Mouse (Mus musculus) cerebellum, postnatal 36 days (tissue): ENCODE data around the gene Ankmy1.

Source experiments
- DNase-seq, 2 experiments: peaks; one replicate each; pipeline ENCODE4 v3.0.0; 2021 to 2022; ENCODE audit warnings: mixed read lengths in 2 of 2

The Ankmy1 gene

DNA sequence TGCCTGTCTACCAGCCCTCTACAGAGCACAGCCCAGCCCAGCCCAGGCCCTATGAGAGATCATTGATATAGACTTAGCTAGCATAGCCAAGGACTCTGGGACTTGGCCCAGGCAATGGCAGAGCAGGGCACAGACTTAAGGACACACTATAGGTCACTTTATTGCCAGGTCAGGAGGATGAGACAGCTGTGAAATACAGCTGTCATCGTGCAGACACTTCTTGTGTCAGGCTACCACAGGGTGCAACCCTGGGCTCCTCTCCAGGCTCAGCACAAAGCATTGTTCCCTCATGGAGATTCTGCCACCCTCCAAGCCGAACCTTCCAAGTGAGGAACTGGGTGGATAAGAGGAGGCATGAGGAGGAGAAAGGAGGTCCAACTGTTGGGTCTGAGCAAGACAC is 32.7 kb downstream of the Ankmy1 start:
- DNase-seq: no peak

DNA sequence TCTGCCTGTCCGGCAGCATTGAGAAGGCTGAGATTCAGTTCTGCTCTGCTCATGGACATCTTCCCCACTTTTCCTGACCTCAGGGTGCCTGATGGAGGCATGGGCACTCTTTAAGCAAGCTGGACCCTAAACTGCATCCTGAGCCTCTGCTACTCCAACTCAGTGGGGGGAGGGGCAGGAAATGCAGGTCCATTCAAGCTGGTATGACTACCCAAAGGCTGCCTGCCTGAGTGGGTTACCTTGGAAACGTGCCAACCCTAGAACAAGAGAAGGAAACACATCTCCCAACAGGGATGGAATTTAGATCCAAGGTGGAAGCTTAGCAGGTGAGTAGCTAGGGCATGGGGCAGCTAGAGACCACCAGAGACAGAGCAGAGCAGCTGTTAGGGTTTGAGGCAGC is 36.5 kb downstream of the Ankmy1 start:
- no peak for DNase-seq

DNA sequence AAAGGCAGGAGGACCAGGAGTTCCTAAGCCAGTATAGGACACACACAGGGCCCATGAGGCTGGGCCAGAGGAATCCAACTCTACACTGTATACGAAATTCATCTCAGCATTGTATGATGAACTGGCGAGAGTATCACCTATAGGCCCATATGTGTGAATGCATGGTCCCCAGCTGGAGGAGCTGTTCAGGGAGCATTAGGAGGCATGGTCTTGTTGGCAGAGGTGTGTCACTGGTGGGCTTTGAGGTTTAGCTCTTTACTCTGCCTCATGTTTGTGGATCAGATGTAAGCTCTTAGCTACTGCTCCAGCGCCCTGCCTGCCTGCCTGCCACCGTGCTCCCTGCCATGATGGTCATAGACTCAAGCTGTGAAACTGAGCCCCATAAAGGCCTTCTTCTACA is 39.4 kb downstream of the Ankmy1 start:
- DNase-seq: no peak

DNA sequence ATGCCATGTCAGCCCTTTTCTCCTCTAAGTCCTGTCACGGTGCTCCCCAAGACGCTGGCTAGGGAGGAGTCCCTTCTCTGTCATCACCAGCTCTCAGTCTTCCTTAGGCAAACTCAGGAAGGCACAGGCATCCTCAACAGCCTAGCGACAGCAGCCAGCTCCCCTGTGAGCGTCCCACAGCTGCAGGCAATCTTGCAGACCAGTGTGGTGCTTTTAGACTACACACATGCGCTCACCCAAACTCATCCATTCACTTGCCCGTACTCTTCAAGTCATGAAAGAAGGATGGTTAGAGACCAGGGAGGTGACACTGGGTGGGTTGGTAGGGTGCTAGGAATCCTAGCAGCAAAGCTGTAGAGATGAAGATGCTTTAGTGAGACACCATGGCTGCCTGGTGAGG is 41.2 kb downstream of the Ankmy1 start:
- no peak for DNase-seq

DNA sequence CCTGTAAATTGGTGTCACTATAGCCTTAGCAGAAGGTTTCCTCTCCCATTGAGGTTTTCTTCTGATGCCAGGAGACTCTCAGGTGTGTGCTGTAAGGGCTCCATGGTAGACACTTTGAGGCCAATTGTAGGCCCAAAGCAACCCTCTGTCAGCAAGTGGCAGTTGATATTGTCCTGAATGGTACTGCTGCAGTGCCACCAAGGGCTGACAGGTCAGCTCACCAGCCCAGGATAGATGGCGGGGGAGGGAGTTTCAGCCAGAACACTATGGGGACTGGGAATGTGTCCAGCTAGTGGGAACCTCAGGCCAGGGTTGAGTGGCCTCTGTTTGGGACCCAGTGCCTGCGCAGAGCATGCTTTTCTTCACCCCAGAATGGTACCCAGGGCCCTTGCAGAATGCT is 50.3 kb downstream of the Ankmy1 start:
- DNase-seq: no peak

DNA sequence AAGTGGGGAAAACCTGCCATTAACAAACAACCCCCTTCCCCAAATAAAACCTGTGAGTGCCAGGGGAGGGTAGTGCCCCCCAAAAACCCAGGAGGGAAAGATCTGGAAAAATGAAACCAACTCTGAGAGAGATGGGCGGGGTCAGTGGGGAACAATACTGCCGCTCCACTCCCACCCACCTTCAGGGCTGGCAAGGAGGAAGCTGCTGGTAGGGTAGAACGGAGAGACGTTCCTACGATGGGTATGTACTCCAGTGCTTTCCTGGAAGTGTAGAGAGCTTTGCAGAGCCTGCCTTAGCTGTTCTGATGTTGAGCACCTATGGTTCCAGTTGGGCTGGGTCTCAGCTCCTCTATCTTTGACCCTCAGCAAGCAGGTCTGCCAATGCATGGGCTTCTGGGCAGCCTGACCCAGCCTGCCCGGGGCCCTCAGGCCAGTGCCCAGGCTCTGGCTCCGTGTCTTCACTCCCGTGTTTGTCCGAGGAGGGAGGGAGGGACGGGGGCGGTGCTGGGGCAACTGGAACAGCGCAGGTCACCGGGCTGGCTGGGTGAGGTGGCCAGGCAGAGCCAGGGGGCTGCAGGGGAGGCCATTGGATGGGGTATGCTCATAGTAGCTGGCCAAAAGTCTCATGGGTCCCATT is 52.6 kb downstream of the Ankmy1 start:
- no peak for DNase-seq

DNA sequence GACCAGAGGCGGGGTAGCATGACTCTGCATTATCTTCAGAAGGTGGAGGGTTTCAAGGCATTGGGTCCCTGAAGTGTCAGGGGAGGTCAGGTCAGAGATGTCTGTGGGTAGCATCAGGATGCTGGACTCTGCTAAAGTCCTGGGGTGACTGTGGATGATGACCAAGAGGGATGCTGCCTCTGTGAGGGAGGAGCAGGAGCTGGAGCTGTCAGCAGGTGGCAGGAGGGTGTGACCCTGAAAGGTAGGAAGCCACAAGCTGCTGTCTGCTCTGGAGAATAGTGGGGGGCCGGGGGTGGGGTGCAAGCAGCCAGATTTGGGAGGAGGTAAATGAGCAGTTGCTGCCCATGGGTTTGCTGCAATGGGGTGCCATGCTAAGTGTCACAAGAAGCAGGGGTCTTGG is 53.2 kb downstream of the Ankmy1 start:
- no peak for DNase-seq

DNA sequence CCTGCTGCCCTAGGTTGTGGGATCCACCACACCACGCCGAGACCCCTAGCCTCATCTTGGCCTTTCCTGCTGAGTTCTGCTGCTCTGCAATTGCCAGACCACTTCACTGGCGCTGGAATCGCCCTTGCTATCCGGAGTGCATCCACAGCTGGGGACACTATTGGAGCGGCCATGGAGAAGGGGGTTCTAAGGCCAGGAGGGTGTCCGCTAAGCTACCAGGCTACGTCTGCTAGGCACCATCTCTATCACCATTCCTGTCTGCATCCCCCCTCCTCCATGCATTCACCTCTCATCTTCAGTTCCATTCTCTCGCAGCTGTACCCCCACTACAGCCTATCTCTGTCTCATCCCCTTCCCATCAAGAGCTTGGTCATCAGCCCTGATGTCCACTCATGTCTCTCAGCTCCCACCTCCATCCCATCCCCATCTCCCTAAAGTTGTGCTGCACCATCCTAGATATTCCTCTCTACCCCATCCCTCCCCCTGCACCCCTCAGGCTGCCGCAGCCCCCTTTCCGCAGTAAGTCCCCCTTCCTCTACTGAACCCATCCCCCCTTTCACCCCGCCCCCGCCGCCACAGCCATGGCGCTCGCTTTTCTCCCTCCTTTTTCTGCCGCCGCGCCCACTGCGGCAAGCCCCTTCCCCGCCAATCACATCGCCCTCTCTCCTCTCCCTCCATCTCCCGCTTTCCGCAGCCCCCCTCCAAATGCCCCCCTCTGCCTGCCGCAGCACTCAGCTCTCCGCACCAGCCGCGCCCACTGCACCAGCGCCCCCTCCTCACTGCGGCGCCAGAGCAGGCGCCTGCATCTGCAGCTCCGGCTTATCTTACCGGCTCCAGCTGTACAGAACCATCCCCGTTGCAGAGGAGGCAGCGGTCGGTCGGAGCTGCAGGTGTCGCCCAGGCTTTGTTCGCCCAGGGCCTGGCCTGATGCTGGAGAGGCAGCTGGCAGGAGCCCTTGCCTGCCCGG is 54.5 kb downstream of the Ankmy1 start:
- no peak for DNase-seq

DNA sequence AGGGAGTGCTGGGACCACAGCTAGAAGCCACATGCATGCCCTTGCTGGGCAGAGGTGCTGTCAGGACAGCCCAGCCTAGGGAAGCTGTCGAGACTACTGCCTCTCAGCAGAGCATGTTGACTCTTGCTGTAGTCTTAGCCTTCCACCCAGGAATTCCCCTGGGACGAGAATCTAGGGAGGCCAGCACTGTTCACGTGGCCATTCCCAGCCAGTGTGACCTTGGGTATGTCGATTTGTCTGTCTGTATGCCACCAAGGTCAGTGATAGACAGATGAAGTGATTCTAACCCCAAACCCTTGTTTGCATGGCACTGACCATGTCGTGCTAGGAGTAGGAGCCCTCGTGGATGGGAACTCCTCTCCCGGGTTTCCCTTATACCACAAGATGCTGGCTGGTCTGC is 56.8 kb downstream of the Ankmy1 start:
- DNase-seq: no peak

DNA sequence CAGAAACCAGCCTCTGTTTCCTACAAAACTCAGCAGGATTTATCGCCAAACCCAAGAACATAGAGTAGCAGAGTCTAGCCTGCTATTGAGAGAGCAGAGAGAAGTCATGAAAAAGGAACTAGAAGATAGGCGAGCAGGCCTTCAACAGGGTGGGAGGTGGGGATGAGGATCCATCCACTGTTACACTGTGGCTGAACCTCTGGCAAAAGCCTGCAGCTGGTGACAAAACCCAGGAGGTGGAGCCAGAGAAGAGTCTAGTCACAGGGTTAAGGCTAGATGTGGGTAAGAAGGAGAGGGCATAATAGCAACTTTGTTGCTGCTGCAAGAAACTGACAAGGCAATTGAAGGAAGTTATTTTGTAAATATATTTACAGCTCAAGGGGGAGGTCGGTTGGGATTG is 61.3 kb downstream of the Ankmy1 start:
- no peak for DNase-seq

DNA sequence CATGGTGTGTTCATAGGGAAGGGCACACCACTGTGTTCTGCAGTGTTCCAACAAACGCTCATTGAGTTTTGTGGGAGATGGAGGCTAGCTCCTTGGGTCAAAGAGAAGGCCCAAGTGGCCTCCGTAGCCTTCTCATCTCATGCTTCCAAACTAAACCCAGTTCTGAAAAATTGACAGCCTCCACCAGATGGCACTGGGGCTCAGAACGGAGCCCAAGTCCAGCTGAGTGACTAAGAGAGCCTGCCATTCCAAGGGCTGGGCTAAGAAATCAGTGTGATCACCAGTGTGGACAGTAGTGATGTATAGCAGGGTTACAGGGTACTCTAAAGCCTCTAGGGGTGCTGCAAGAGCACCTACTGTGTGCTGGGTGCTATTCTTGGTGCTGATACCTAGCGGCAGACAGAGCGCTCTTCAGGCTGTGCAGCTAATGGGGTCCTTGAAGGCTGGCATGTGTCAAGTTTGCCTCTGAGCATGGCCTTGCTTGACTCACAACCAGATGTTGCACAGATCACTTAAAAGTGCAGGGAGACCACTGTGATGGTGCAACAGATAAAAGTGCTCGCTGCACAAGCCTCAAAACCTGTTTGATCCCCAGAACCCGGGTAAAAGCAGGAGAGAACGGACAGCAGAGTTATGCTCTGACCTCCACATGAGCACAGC is 62.3 kb downstream of the Ankmy1 start:
- peak; percentile 65 to 75 for DNase-seq

DNA sequence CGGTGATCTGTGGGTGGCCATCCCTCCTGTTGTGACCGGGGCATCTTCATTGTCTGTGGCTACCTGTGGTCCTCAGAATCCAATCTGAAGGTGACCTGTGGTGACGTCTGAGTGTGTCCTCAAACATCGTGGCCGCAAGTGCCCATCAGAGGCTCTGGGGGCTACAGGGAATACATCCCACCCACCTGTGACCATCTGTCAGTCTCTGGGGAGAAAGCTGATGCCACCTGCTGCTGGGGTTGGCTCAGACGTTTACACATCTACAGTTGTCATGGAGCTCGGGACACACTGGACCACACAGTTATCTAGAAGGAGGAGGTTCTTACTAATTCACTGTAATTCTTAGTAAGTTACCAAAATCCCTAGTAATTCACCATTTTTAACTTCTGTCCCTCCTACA is 63.5 kb downstream of the Ankmy1 start:
- DNase-seq: peak in 1 of 2 experiments; percentile 29

DNA sequence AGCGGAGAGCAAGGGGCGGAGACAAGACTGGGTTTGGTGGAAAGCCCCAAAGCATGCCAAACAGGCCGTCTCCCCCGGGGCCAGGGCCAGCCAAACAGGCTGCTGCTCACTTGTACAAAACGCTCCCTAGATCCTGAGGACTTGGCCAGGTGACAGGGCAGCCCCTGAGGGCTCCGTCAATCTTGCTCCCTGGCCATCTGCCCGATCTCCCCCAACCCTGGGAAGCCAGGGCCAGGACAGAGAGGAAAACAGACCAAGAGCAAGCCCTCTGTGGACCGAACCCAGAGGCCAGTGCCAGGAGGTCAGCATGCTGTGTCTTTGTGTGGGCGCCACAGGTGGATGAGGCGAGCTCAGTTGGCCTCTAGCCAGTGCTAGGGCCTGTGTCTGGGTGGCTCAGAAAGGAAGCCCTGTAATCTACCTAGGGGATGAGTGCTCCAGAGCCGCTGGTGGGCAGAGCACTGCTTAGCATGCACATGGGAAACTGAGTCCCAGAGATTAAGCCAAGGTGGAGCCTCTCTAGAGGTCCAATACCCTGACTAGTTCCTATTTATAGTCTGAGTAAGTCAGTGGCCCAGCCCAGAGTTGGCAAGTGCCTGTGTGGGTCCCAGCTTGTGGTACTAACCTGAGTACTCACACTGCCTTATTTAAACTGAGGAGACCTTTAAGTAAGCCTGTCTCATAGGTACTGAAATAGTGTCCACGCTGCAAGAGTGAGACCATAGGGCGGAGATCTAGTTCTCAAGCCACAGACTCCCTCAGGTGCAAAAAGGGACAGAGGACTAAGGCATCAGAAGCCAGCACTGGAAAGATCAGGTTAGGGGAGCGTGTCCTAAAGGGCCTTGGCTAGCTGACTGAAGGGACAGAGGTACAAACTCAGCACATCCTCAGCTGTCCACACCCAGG is 64.5 kb downstream of the Ankmy1 start:
- peak; percentile 58 to 60 for DNase-seq

DNA sequence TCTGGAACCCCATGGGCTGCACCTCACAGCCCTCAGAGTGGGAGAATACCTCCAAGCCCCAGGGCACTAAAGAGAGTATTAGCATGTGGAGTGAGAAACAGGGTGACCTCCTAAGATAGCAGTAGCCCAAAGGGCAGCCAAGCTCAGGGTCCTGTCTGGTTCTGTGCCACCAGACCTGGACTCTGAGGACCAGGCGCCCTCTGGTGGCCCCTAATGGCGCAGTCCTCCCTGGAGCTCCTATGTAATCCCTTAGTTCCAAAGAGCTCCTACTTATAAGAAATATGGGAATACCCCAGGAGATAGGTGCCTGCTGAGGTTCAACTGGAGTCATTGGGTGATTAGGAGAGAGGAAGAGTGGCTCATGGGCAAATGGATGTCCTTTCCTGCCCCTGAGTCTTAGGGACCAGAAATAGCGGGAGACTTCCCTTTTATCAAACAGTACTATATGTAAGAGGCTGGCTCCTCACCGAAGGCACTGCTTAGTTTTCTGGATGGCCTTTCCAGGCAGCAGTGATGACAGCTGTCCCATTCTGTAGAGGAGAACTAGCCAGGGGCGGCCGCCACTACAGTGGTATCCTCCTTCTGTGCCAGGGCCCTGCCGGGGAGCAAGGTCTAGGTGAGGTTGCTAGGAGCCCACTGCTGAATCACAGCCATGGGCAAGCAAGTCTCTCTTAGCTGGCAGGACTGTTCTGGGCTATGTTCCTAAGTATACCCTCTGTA is 68.6 kb downstream of the Ankmy1 start:
- peak; percentile 89 to 92 for DNase-seq

DNA sequence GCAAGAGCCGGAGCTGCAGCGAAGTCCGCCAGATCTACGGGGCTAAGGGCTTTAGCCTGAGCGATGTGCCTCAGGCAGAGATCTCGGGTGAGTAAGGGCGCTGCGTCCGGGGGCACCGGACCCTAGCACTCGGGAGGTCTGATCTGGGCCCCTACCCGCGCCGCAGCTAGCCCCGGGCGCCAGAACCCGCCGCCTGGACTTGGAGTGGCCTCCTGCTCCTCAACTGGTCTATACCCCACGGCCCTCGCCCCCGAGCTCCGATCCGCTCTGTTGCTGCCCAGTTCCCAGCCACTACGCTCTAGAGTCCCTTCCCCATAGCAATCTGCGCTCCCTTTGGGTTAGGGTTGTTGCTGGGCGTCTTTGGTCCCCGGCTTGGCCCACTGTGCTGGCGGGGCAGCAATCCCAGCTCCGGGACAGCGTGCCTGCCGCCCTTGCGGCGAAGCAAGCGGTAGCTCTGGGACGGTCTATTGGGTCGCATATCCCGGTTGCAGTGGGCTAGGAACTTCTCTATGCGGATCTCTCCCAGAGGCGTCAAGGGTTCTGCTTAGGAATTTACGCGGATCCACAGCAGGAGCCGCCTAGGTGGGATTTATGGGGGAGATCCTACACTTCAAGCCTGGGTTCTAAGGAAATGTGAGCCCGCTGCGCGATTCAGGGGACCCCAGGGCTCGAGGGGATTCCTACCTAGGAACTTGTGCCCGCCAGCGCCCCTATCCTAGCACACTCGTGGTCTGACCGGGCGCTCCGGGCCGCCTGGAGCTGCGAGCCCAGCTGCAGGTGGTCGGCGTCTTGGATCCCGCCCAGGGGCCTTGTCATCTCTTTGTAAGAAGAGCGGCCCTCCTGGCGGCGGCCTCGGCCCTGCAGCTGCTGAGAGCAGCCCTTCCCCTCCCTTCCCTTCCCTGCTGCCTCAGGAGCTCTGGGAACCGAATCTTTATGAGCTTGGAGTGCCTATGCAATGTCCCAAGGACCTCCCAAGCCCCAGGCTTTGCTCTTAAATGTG is 70.4 kb downstream of the Ankmy1 start:
- DNase-seq: peak; percentile 41 to 51

DNA sequence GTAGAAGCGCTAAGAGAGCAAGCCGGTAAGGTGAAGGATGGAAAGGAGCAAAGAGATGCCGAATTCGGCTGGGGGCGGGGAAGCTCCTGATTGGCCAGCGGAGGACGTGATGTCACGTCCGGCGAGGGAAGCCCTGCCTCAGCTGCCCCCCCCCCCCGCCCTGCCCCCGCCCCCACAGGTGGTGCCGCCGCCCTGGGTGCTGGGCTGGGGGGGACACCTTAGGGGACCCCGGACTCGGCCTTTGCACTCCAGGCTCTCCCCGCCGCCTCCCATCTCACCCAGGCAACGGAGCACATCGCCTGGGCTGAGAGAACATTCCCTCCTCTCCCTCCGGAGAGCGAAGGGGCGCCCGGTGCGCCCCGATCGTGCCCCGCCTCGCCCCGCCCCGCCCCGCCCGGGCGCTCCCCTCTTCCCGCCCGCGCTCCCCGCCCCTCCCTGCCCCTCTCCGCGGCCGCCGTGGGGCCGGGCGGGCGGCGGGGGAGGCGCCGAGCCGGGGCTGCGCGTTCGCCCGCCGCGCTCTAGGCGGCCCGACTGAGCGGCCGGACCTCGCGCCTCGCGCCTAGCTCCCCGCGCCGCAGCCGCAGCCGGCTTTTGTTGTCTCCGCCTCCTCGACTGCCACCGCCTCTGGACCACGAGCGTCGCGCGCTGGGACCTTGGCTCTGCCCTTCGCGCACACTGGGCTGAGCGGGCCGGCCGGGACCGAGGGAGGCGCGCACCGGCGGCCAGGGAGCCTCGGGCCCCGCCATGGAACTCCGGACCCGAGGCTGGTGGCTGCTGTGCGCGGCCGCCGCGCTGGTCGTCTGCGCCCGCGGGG is 71.3 kb downstream of the Ankmy1 start, which contains the start of gene Gpc1:
Gpc1 (plus strand) TSS at position 458 of the 814 bp plus-strand sequence.
- DNase-seq: peak; percentile 95

DNA sequence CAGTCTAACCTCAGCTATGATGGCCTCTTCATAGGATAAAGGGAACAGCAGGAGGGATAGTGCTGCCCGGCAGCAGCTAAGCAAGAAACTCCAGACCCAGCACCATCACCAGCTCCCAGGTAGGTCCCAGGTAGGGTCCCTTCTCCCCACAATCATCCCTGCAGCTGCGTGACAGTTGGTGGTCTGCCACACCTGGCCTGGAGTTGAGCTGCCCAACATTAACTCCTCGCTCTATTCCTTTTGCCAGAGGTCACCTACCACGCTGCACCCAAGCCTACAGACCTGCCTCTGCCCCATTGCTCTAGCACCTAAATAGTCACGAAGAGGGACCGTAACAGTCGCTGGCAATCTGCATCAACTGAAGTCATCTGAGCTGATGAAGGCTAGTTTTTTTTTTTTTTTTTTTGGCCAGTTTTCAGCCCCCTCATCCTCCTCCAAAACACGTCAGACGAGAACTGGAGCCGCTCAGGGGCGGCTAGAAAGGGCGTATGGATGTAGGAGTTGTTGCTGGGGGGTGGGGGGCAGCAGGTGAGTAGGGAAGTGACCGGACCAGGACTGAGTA is 72.0 kb downstream of the Ankmy1 start:
- no peak for DNase-seq

DNA sequence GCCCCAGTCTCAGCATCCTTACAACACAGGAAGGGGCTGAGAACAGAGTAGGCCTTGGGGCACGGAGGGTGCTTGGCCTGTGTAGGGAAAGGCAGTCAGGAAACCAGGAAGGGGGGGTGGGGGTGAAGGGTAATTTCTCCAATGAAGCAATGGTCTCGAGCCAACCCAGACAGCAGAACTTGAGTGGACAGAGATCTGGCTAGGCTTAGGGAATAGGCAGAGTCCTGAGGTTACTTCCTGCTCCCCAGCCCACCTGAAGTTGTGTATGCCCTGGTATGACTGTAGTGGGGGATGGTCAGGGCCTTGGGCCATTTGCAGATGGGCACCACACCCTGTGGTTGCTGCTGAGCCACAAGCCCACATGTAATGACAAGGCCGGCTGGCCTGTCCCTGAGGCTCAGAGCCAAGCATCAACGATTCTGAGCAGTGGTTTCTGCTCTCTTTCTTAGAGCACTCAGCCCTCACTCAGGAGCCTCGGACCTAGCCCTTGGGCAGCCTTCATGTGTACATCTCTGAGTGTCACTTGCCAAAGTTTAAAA is 86.9 kb downstream of the Ankmy1 start:
- DNase-seq: no peak

DNA sequence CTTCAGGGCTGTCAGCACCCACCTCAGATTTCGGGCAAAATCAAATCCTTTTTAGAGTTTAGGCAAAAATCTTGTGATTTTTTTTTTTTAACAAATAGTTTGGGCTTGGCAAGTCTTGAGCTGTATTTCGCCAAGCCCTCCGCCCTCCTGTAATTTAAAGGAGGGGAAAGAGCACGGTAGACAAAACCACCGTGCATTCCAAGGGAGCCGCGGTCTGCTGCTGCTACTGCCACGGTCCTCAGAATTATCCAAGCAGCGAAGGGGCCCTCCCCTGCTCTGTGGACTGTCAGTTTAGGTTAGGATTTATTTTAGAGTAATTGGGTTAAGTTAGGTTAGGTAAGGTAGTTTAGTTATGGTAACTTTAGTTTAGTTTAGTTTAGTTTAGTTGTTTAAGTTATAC is 87.6 kb downstream of the Ankmy1 start:
- no peak for DNase-seq
